ENCODE assay signal across 8 mouse cellular contexts in genomic region chr2:181060127-181060526, GRCm38 (mm10). TPM values are rescaled to one million over a fixed set of nuclear protein-coding genes. Genes with fewer than 3 reads are reported as not detected.
DNase-seq lines count a peak whose midpoint lies in the region; ATAC-seq lines count a peak whose summit lies in the region.

No protein-coding gene starts in this region.

- peak; percentile 67; the same call in 1 of the 2 replicates for ATAC-seq in forebrain, embryonic 11.5 days (replicated peaks; ENCODE audit: low FRiP score)

- H3K4me3 ChIP-seq in forebrain, embryonic 11.5 days (ENCODE audit: low read depth, low read length): no peak overlapping the region
- H3K4me3 ChIP-seq in hindbrain, embryonic 10.5 days: no peak overlapping the region

- no peak overlapping the region for H3K4me2 ChIP-seq in forebrain, embryonic 11.5 days (ENCODE audit: low read depth, low read length, severe bottlenecking)

- no peak overlapping the region for H3K27ac ChIP-seq in forebrain, embryonic 11.5 days (ENCODE audit: low read depth, low read length)
- no peak overlapping the region for H3K27ac ChIP-seq in hindbrain, embryonic 10.5 days

- WGBS in forebrain, embryonic 11.5 days: 24% methylated on average over 5 of the region's 5 CpGs
- 20% methylated on average over 5 of the region's 5 CpGs for WGBS in hindbrain, embryonic 10.5 days

- no peaks in the 10 kb centered on the region for H3K27me3 ChIP-seq in forebrain, embryonic 11.5 days (ENCODE audit: control insufficient read depth, insufficient read depth, low read length)
- peaks cover 6% of the 10 kb centered on the region; the same call in 1 of the 2 replicates for H3K27me3 ChIP-seq in hindbrain, embryonic 10.5 days (ENCODE audit: insufficient read depth, poor library complexity, severe bottlenecking)

- no peaks in the 10 kb centered on the region for H3K36me3 ChIP-seq in forebrain, embryonic 11.5 days (ENCODE audit: control insufficient read depth, insufficient read depth, low read length)
- H3K36me3 ChIP-seq in hindbrain, embryonic 10.5 days: no peaks in the 10 kb centered on the region

- H3K4me1 ChIP-seq in forebrain, embryonic 11.5 days (replicated peaks; ENCODE audit: control insufficient read depth, insufficient read depth, low read length): 0 out of 2 replicates have a peak, but pooled peaks cover 2% of the 10 kb centered on the region
- H3K4me1 ChIP-seq in hindbrain, embryonic 10.5 days (replicated peaks): peaks cover 23% of the 10 kb centered on the region

- DNase-seq in Muller cell, postnatal 12 days (ENCODE audit: inconsistent ontology term): peak; percentile 51
- DNase-seq in c-Kit-positive CD71-positive TER-119-negative erythroid progenitor cells, embryonic 14.5 days (ENCODE audit: low read depth): peak; percentile 49
- peak; percentile 87 for DNase-seq in forebrain, embryonic 11.5 days (ENCODE audit: low spot score)
- peak; percentile 82 for DNase-seq in hindbrain, embryonic 10.5 days (ENCODE audit: low spot score)
- peak; percentile 92 for DNase-seq in layer of hippocampus, adult 9-10 months (ENCODE audit: low spot score)
- DNase-seq in lung, postnatal 36 days: peak; percentile 80
- peak; percentile 89 to 92 for DNase-seq in right cerebral cortex, adult 2 months (ENCODE audit: low spot score in 2 of 2)
- peak; percentile 48 to 81 for DNase-seq in urinary bladder, postnatal 4 days (ENCODE audit: low spot score in 2 of 2)

- no peak overlapping the region for H3K9ac ChIP-seq in forebrain, embryonic 11.5 days (ENCODE audit: low read length)

- no peaks in the 10 kb centered on the region for H3K9me3 ChIP-seq in forebrain, embryonic 11.5 days (ENCODE audit: control insufficient read depth, low read length)
- no peaks in the 10 kb centered on the region for H3K9me3 ChIP-seq in hindbrain, embryonic 10.5 days

RNA-seq across cellular contexts. Expression of gene Chrna4, which starts 16.8 kb away (rescaled TPM):
- polyA plus RNA-seq in forebrain, embryonic 11.5 days (2014; fragmentation: Nextera tagmentation; extraction: Ambion mirVana): 18.7 and 19.3 TPM in 2 replicates
- polyA plus RNA-seq in hindbrain, embryonic 10.5 days (2016; fragmentation: Nextera tagmentation; extraction: Ambion mirVana): 23.7 and 44.1 TPM in 2 replicates
